Mouse (Mus musculus) myocyte (in vitro differentiated cells): Measurements from ENCODE around the gene 4930524J08Rik.

Experiments used
- MAX ChIP-seq: IDR thresholded peaks from one replicate; pipeline ENCODE4 v1.6.1; 2011; ENCODE audit warnings: low read depth, mild to moderate bottlenecking, control low read depth
- MYOD1 ChIP-seq, 3 experiments: IDR thresholded peaks; one replicate each; pipeline ENCODE4 v1.6.1; 2011; ENCODE audit warnings: control low read depth in 2 of 3, low read depth in 2 of 3, mild to moderate bottlenecking in 2 of 3, moderate library complexity in 1 of 3; ENCODE audit not compliant: insufficient read length in 2 of 3, control insufficient read depth in 1 of 3
- MYOG ChIP-seq, 3 experiments: IDR thresholded peaks; one replicate each; pipeline ENCODE4 v1.6.1; 2011; ENCODE audit warnings: control low read depth in 2 of 3, low read depth in 2 of 3, mild to moderate bottlenecking in 2 of 3; ENCODE audit not compliant: insufficient read length in 2 of 3, control insufficient read depth in 1 of 3, insufficient read depth in 1 of 3
- POLR2A ChIP-seq: IDR thresholded peaks from one replicate; pipeline ENCODE4 v1.6.1; 2011; ENCODE audit warnings: low read depth, mild to moderate bottlenecking, control low read depth, moderate library complexity; ENCODE audit not compliant: insufficient read length
- POLR2AphosphoS2 ChIP-seq: IDR thresholded peaks from one replicate; pipeline ENCODE4 v1.6.1; 2011; ENCODE audit warnings: low read depth, control low read depth; ENCODE audit not compliant: insufficient read length
- TCF12 ChIP-seq: IDR thresholded peaks from one replicate; pipeline ENCODE4 v1.6.1; 2011; ENCODE audit warnings: mild to moderate bottlenecking, control low read depth; ENCODE audit not compliant: poor library complexity, insufficient read depth, severe bottlenecking
- TCF3 ChIP-seq: IDR thresholded peaks from one replicate; pipeline ENCODE4 v1.6.1; 2011; ENCODE audit warnings: low read depth, control low read depth; ENCODE audit not compliant: insufficient read length
- USF1 ChIP-seq: IDR thresholded peaks from one replicate; pipeline ENCODE4 v1.6.1; 2011; ENCODE audit warnings: low read depth, mild to moderate bottlenecking, control low read depth, moderate library complexity

GRCm38 (mm10) chr5:100000048-100000447 lies 21.2 kb downstream of the 4930524J08Rik start:
- TF ChIP-seq POLR2A (no peak), MYOD1 (IDR thresholded peaks at IDR 0.05; ENCODE audit: control insufficient read depth in 1 of 3, insufficient read length in 2 of 3, low read depth in 2 of 3) (no peak), MAX (no peak), TCF3 (no peak), TCF12 (no peak), USF1 (no peak), POLR2AphosphoS2 (no peak), MYOG (IDR thresholded peaks at IDR 0.05; ENCODE audit: control insufficient read depth in 1 of 3, insufficient read depth in 1 of 3, insufficient read length in 2 of 3, low read depth in 2 of 3) (no peak)
